Mouse (Mus musculus) MEL (cell line): Measurements from ENCODE around the gene Mcoln3. TPM values are rescaled to one million over a fixed set of nuclear protein-coding genes. Genes with fewer than 3 reads are reported as not detected.

Source experiments
- DNase-seq: peaks from one replicate; pipeline ENCODE4 v3.0.0; 2011; ENCODE audit warnings: low read depth, low spot score
- H3K27ac ChIP-seq: 2 replicates; pipeline ENCODE4 v1.5.1; 2012; ENCODE audit warnings: low read depth, mild to moderate bottlenecking, control low read depth, low read length, moderate library complexity; ENCODE audit not compliant: control insufficient read depth
- H3K27me3 ChIP-seq, 2 experiments: fragments of 150-350 bp in 1 of 2; sonication (generic) in 1 of 2; 2 replicates each; pipeline ENCODE4 v1.6.1; 2012; ENCODE audit warnings: low read length in 2 of 2, mild to moderate bottlenecking in 2 of 2, improper control_type of control experiment in 1 of 2, moderate library complexity in 1 of 2; ENCODE audit not compliant: insufficient read depth in 2 of 2, control insufficient read depth in 1 of 2
- H3K36me3 ChIP-seq, 2 experiments: 2 replicates each; pipeline ENCODE4 v1.6.1; 2012 to 2014; ENCODE audit warnings: low read length in 2 of 2, improper control_type of control experiment in 1 of 2, inconsistent platforms in 1 of 2, mild to moderate bottlenecking in 1 of 2; ENCODE audit not compliant: insufficient read depth in 2 of 2, control insufficient read depth in 1 of 2
- H3K4me1 ChIP-seq, 2 experiments: fragments of 150-350 bp in 1 of 2; sonication (generic) in 1 of 2; 2 replicates each; pipeline ENCODE4 v1.6.1; 2012; ENCODE audit warnings: low read length in 2 of 2, improper control_type of control experiment in 1 of 2, mild to moderate bottlenecking in 1 of 2; ENCODE audit not compliant: insufficient read depth in 2 of 2, control insufficient read depth in 1 of 2
- H3K4me3 ChIP-seq, 2 experiments: fragments of 150-350 bp in 1 of 2; sonication (generic) in 1 of 2; 2 replicates each; pipeline ENCODE4 v1.5.1; 2012; ENCODE audit warnings: low read depth in 2 of 2, low read length in 2 of 2, mild to moderate bottlenecking in 2 of 2, moderate library complexity in 2 of 2, control low read depth in 1 of 2, improper control_type of control experiment in 1 of 2; ENCODE audit not compliant: control insufficient read depth in 1 of 2, insufficient read depth in 1 of 2
- H3K79me2 ChIP-seq: 2 replicates; pipeline ENCODE4 v1.6.1; 2012; ENCODE audit warnings: mild to moderate bottlenecking, low read length, moderate library complexity; ENCODE audit not compliant: control insufficient read depth, poor library complexity, insufficient read depth
- H3K9ac ChIP-seq: 2 replicates; pipeline ENCODE4 v1.6.1; 2012; ENCODE audit warnings: low read depth, mild to moderate bottlenecking, control low read depth, low read length, moderate library complexity; ENCODE audit not compliant: control insufficient read depth, poor library complexity, severe bottlenecking
- H3K9me3 ChIP-seq: fragments of 150-350 bp; sonication (generic); replicated peaks from 2 replicates; pipeline ENCODE4 v1.6.1; 2012; ENCODE audit warnings: mild to moderate bottlenecking, low read length, improper control_type of control experiment, moderate library complexity; ENCODE audit not compliant: insufficient read depth
- CHD2 ChIP-seq: IDR thresholded peaks from 2 replicates; pipeline ENCODE4 v1.6.1; 2011; ENCODE audit warnings: low read length, improper control_type of control experiment
- CTCF ChIP-seq, 3 experiments: IDR thresholded peaks in 2 of 3; conservative IDR thresholded peaks in 1 of 3; 2 replicates each; pipeline ENCODE4 v1.5.1; 2011 to 2012; ENCODE audit warnings: low read length in 3 of 3, low read depth in 2 of 3, mild to moderate bottlenecking in 2 of 3, improper control_type of control experiment in 1 of 3, inconsistent platforms in 1 of 3, mixed read lengths in 1 of 3, moderate library complexity in 1 of 3; ENCODE audit not compliant: control insufficient read depth in 1 of 3, insufficient read depth in 1 of 3, poor library complexity in 1 of 3, severe bottlenecking in 1 of 3
- EP300 ChIP-seq, 2 experiments: IDR thresholded peaks; 2 replicates each; pipeline ENCODE4 v1.6.1; 2011; ENCODE audit warnings: improper control_type of control experiment in 2 of 2, low read length in 2 of 2, low read depth in 1 of 2, mild to moderate bottlenecking in 1 of 2
- GATA1 ChIP-seq: IDR thresholded peaks from 2 replicates; pipeline ENCODE4 v1.6.1; 2011; ENCODE audit warnings: low read depth, low read length, improper control_type of control experiment
- HCFC1 ChIP-seq: IDR thresholded peaks from 2 replicates; pipeline ENCODE4 v1.6.1; 2012; ENCODE audit warnings: low read depth, mild to moderate bottlenecking, inconsistent platforms, low read length, improper control_type of control experiment, moderate library complexity
- JUND ChIP-seq: IDR thresholded peaks from 2 replicates; pipeline ENCODE4 v1.6.1; 2011; ENCODE audit warnings: low read depth, mild to moderate bottlenecking, improper control_type of control experiment, low read length
- MAFK ChIP-seq: IDR thresholded peaks from 2 replicates; pipeline ENCODE4 v1.6.1; 2011; ENCODE audit warnings: low read depth, mild to moderate bottlenecking, low read length, improper control_type of control experiment, borderline replicate concordance
- MAZ ChIP-seq: IDR thresholded peaks from 2 replicates; pipeline ENCODE4 v1.6.1; 2012; ENCODE audit warnings: low read depth, mild to moderate bottlenecking, inconsistent platforms, low read length, improper control_type of control experiment
- MEF2A ChIP-seq: IDR thresholded peaks from 2 replicates; pipeline ENCODE4 v1.6.1; 2014; ENCODE audit warnings: low read depth, mild to moderate bottlenecking, inconsistent platforms, low read length, improper control_type of control experiment; ENCODE audit not compliant: poor library complexity, insufficient replicate concordance, severe bottlenecking; ENCODE audit errors: extremely low read depth
- MYB ChIP-seq: IDR thresholded peaks from 2 replicates; pipeline ENCODE4 v1.6.1; 2011; ENCODE audit warnings: mild to moderate bottlenecking, low read depth, low read length, improper control_type of control experiment
- NELFE ChIP-seq: IDR thresholded peaks from 2 replicates; pipeline ENCODE4 v1.6.1; 2011; ENCODE audit warnings: low read depth, low read length, improper control_type of control experiment
- NRF1 ChIP-seq: IDR thresholded peaks from 2 replicates; pipeline ENCODE4 v1.6.1; 2014; ENCODE audit warnings: low read depth, mild to moderate bottlenecking, inconsistent platforms, low read length, improper control_type of control experiment, moderate library complexity; ENCODE audit not compliant: poor library complexity, insufficient read depth, severe bottlenecking
- POLR2AphosphoS5 ChIP-seq: IDR thresholded peaks from 2 replicates; pipeline ENCODE4 v1.6.1; 2012; ENCODE audit warnings: low read depth, borderline replicate concordance, mild to moderate bottlenecking, inconsistent platforms, low read length, moderate library complexity, mixed read lengths
- RCOR1 ChIP-seq: IDR thresholded peaks from 2 replicates; pipeline ENCODE4 v1.6.1; 2012; ENCODE audit warnings: low read depth, mild to moderate bottlenecking, inconsistent platforms, low read length, improper control_type of control experiment
- TCF12 ChIP-seq: IDR thresholded peaks from 2 replicates; pipeline ENCODE4 v1.6.1; 2014; ENCODE audit warnings: low read depth, mild to moderate bottlenecking, inconsistent platforms, low read length, improper control_type of control experiment, moderate library complexity
- USF1 ChIP-seq: IDR thresholded peaks from 2 replicates; pipeline ENCODE4 v1.6.1; 2014; ENCODE audit warnings: low read depth, mild to moderate bottlenecking, inconsistent platforms, low read length, improper control_type of control experiment, moderate library complexity
- ZC3H11A ChIP-seq: IDR thresholded peaks from 2 replicates; pipeline ENCODE4 v1.6.1; 2012; ENCODE audit warnings: low read depth, mild to moderate bottlenecking, inconsistent platforms, low read length, improper control_type of control experiment
- ZKSCAN1 ChIP-seq: IDR thresholded peaks from 2 replicates; pipeline ENCODE4 v1.6.1; 2012; ENCODE audit warnings: low read depth, mild to moderate bottlenecking, inconsistent platforms, low read length, improper control_type of control experiment, moderate library complexity
- ZMIZ1 ChIP-seq: IDR thresholded peaks from 2 replicates; pipeline ENCODE4 v1.6.1; 2012; ENCODE audit warnings: low read depth, mild to moderate bottlenecking, inconsistent platforms, low read length, improper control_type of control experiment, moderate library complexity
- polyA plus RNA-seq, 2 experiments: library from polyadenylated mRNA; stranded (reverse) in 1 of 2; unstranded in 1 of 2; fragments of >175 nt in 1 of 2; fragments of >200 nt in 1 of 2; gene quantifications; 2 replicates each; pipeline versions ENCODE4 v1.2.1 to v1.2.4; 2012; ENCODE audit warnings: low replicate concordance in 2 of 2, low read depth in 1 of 2; ENCODE audit not compliant: insufficient read length in 2 of 2, insufficient read depth in 1 of 2, missing spikeins in 1 of 2
- total RNA-seq: library from RNA; depleted of rRNA; stranded (reverse); fragments of 300-350 nt; gene quantifications from 2 replicates; pipeline ENCODE4 v1.2.3, GENCODE M21; 2012

Mcoln3 gene
- total and polyA plus RNA-seq, 3 experiments, result not detected

GRCm38 (mm10) chr3:146153862-146154611, 36.8 kb downstream of the Mcoln3 start:
- Histone ChIP-seq H3K4me3 (no peak overlapping the region), H3K79me2 (no peaks in the 10 kb centered on the region), H3K9ac (no peak overlapping the region), H3K27ac (no peak overlapping the region), H3K27me3 (no peaks in the 10 kb centered on the region; a peak in 1 of 4 replicates), H3K36me3 (no peaks in the 10 kb centered on the region), H3K4me1 (no peaks in the 10 kb centered on the region), H3K9me3 (no peaks in the 10 kb centered on the region)
- no peak for TF ChIP-seq HCFC1
- TF ChIP-seq MEF2A, result no peak
- TF ChIP-seq EP300 (IDR thresholded peaks at IDR 0.05; ENCODE audit: low read depth in 1 of 2, low read length in 2 of 2), result no peak
- no peak for TF ChIP-seq ZMIZ1
- TF ChIP-seq JUND, result no peak
- no peak for TF ChIP-seq ZC3H11A
- TF ChIP-seq ZKSCAN1, result no peak
- TF ChIP-seq MAZ, result no peak
- TF ChIP-seq POLR2AphosphoS5, result no peak
- TF ChIP-seq NELFE, result no peak
- no peak for TF ChIP-seq CHD2
- TF ChIP-seq CTCF (IDR thresholded peaks at IDR 0.05 in 2 of 3, conservative IDR thresholded peaks at IDR 0.05 in 1 of 3; ENCODE audit: control insufficient read depth in 1 of 3, insufficient read depth in 1 of 3, low read depth in 2 of 3, low read length in 3 of 3, poor library complexity in 1 of 3, severe bottlenecking in 1 of 3), result no peak
- DNase-seq, result no peak

- Histone ChIP-seq H3K4me1 (no peaks in the 10 kb centered on the region), H3K79me2 (no peaks in the 10 kb centered on the region), H3K9me3 (no peaks in the 10 kb centered on the region), H3K9ac (no peak overlapping the region), H3K27me3 (no peaks in the 10 kb centered on the region), H3K4me3 (no peak overlapping the region), H3K36me3 (no peaks in the 10 kb centered on the region), H3K27ac (no peak overlapping the region)
- no peak for DNase-seq
- no peak for TF ChIP-seq MYB
- no peak for TF ChIP-seq USF1
- no peak for TF ChIP-seq GATA1
- no peak for TF ChIP-seq JUND
- no peak for TF ChIP-seq TCF12
- no peak for TF ChIP-seq ZC3H11A
- TF ChIP-seq NRF1, result no peak
- no peak for TF ChIP-seq MAFK
- TF ChIP-seq POLR2AphosphoS5, result no peak
- TF ChIP-seq ZKSCAN1, result no peak
- no peak for TF ChIP-seq MAZ
- TF ChIP-seq CTCF (IDR thresholded peaks at IDR 0.05 in 2 of 3, conservative IDR thresholded peaks at IDR 0.05 in 1 of 3; ENCODE audit: control insufficient read depth in 1 of 3, insufficient read depth in 1 of 3, low read depth in 2 of 3, low read length in 3 of 3, poor library complexity in 1 of 3, severe bottlenecking in 1 of 3), result no peak
- TF ChIP-seq MEF2A, result no peak
- TF ChIP-seq RCOR1, result no peak
- no peak for TF ChIP-seq ZMIZ1
Observed at GRCm38 (mm10) chr3:146155628-146156576, 38.7 kb downstream of the Mcoln3 start.
